Mouse (Mus musculus): ENCODE data around the gene Ell.
"Not testable (repeated sequence)": the region's sequence is repeated elsewhere in the genome, so short reads cannot be mapped to it uniquely, and the experiment has no call there.

Ell gene

GRCm38 (mm10) chr8:70584606-70585257, 45.5 kb downstream of the Ell start:
- in situ Hi-C loops (cut with MboI; ENCODE audit: low pct_unique_long_range_greater_than_20kb in 1 of 2, low sequenced_read_pairs in 2 of 2, unreplicated experiment in 1 of 2), result no loop called here

GRCm38 (mm10) chr8:70585258-70585652, 46.0 kb downstream of the Ell start:
- in situ Hi-C loops (cut with MboI; ENCODE audit: low pct_unique_long_range_greater_than_20kb in 1 of 2, low sequenced_read_pairs in 2 of 2, unreplicated experiment in 1 of 2), result no loop called here

DNA sequence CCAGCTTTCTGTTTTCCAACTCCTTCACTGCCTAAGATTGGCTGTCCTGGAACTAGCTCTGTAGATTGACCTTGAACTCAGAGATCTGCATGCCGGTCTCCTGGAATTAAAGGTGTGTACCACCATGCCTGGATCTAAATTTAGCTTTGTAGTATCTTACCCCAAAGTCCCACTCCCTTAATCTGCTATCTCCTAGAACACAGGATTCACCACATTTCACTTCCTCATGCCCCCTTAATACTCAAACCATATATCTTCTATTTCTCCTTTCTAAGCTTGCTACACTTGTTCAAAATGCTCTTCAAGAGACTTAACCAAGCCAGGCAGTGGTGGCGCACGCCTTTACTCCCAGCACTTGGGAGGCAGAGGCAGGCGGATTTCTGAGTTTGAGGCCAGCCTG, 48.7 kb downstream of the Ell start:
- in situ Hi-C loops (cut with MboI; ENCODE audit: low pct_unique_long_range_greater_than_20kb in 1 of 2, low sequenced_read_pairs in 2 of 2, unreplicated experiment in 1 of 2), result not testable (repeated sequence)

- in situ Hi-C loops (cut with MboI; ENCODE audit: low pct_unique_long_range_greater_than_20kb in 1 of 2, low sequenced_read_pairs in 2 of 2, unreplicated experiment in 1 of 2), result no loop called here
These were observed 52.3 kb downstream of the Ell start for GRCm38 (mm10) chr8:70591569-70591968.

DNA sequence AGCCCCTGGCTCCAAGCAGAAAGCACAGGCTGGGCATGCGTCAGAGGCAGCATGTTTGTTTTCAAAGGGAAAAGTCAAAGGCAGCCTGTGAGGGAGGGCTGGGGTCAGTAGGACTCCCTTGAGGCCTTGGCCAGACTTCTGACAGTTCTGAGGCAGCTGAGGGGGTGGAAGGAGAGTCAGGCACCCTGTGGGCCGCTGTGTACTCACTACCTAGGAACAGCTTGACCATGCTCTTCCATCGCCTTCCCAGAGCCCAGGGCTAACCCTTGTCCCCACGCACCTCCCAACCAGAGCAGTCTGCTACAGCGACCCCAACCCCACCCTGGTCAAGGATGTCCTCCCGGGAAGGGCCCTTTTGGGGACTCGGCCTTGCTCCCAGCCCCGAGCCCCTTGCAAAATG, 53.9 kb downstream of the Ell start:
- in situ Hi-C loops (cut with MboI; ENCODE audit: low pct_unique_long_range_greater_than_20kb in 1 of 2, low sequenced_read_pairs in 2 of 2, unreplicated experiment in 1 of 2), result no loop called here

DNA sequence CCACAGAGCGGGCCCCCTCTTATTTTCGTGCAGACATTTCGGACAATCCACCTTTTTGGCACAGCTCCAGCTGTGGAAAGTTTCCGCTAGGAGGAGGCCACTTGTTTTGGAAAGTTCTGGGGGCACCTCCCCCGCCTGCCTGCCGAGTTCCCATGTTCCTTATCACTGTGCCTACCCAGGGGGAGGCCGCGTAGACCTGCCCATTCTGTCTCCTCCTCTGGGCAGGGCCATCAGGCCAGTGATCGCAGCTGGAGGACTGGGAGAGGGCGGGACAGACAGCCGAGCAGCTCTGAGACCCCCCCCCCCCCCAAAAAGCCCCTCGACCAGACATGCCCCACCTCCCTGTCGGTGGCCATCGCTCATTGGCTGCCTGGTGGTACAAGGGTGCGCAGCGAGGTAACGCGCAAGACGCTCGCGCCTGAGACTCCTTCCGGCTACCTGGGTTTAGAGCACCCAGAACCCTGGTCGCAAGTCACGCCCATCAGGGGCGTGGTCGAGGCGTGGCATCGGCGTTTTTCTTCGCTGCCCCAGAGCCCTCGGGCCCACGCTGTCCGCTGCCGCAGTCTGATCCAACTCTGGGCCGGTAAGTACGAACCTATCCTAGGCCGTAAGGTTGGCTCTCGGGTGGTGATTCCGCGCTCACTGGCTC, 54.8 kb downstream of the Ell start, which contains the start of gene Isyna1:
Gene Isyna1 (plus strand): TSS at position 413 of the 649 bp plus-strand sequence.
- in situ Hi-C loops (cut with MboI; ENCODE audit: low pct_unique_long_range_greater_than_20kb in 1 of 2, low sequenced_read_pairs in 2 of 2, unreplicated experiment in 1 of 2), result no loop called here

DNA sequence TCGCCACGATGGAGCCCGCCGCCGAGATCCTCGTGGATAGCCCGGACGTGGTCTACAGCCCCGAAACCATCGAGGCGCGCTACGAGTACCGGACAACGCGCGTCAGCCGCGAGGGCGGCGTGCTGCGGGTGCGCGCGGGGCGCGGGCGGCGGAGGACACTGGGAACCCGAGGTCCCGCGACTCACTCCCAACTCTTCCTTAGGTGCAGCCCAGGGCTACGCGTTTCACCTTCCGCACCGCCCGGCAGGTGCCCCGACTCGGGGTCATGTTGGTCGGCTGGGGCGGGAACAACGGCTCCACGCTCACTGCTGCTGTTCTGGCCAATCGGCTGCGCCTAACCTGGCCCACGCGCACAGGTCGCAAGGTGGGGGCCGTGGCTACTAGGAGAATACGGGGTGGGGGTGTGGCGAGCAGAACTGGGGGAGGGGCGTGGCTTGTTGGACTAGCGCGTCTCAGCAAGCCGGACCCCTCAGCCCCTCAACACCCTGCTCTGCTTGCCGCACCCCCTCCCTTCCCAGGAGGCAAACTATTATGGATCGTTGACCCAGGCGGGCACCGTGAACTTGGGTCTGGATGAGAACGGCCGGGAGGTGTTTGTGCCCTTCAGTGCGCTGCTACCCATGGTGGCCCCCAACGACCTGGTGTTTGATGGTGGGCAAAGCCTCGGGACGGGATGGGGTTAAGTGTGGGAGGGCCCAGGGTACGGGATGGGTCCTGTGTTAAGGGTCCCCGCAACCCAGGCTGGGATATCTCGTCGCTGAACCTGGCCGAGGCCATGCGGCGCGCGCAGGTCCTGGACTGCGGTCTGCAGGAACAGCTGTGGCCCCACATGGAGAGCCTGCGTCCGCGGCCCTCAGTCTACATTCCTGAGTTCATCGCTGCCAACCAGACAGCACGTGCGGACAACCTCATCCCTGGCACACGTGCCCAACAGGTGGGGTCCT, 55.6 kb downstream of the Ell start:
- in situ Hi-C loops (cut with MboI; ENCODE audit: low pct_unique_long_range_greater_than_20kb in 1 of 2, low sequenced_read_pairs in 2 of 2, unreplicated experiment in 1 of 2), result loop anchor here in 1 of 2 experiments (5.0 kb wide), 1 partner anchor 33 kb away; no protein-coding TSS in a partner anchor

- in situ Hi-C loops (cut with MboI; ENCODE audit: low pct_unique_long_range_greater_than_20kb in 1 of 2, low sequenced_read_pairs in 2 of 2, unreplicated experiment in 1 of 2), result loop anchor here in 1 of 2 experiments (5.0 kb wide), 1 partner anchor 34 kb away; no protein-coding TSS in a partner anchor
These were observed 56.6 kb downstream of the Ell start for GRCm38 (mm10) chr8:70595811-70596210.

DNA sequence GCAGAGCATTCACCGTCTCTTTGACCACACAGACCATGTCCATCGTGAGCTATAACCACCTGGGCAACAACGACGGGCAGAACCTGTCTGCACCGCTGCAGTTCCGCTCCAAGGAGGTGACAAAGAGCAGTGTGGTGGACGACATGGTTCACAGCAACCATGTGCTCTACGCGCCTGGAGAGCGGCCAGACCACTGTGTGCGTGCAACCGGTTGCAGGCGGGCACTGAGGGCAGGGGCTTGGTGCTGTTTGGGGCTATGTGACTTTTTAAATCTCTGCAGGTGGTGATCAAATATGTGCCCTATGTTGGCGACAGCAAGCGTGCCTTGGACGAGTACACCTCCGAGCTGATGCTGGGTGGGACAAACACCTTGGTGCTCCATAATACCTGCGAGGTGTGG, 57.0 kb downstream of the Ell start:
- in situ Hi-C loops (cut with MboI; ENCODE audit: low pct_unique_long_range_greater_than_20kb in 1 of 2, low sequenced_read_pairs in 2 of 2, unreplicated experiment in 1 of 2), result loop anchor here in 1 of 2 experiments (5.0 kb wide), 1 partner anchor 34 kb away; no protein-coding TSS in a partner anchor

- in situ Hi-C loops (cut with MboI; ENCODE audit: low pct_unique_long_range_greater_than_20kb in 1 of 2, low sequenced_read_pairs in 2 of 2, unreplicated experiment in 1 of 2), result loop anchor here in 1 of 2 experiments (5.0 kb wide), 1 partner anchor 35 kb away; no protein-coding TSS in a partner anchor
These were observed 57.6 kb downstream of the Ell start for GRCm38 (mm10) chr8:70596775-70597416.

- in situ Hi-C loops (cut with MboI; ENCODE audit: low pct_unique_long_range_greater_than_20kb in 1 of 2, low sequenced_read_pairs in 2 of 2, unreplicated experiment in 1 of 2), result loop anchor here in 1 of 2 experiments (5.0 kb wide), 1 partner anchor 35 kb away; no protein-coding TSS in a partner anchor
These were observed 58.4 kb downstream of the Ell start for GRCm38 (mm10) chr8:70597417-70598272.

DNA sequence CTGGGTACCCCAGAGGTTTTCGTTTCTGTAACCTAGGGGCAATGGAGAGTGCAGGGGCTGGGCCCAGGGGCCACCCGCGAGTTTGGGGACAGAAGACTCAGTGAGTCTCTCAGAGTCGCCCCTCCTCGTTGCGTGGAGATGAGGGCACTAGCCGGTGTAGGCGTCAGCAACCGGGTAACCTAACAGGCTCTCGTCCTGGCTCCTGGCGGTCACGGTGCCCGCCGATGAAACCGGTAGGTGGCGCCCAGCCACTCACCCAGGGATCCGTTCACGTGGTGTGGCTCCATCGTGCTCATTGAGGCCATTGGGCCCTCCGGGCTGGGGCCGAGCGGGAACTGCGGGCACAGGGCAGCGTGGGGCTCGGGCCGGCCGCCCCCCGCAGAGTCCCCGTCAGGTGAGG, 59.0 kb downstream of the Ell start:
- in situ Hi-C loops (cut with MboI; ENCODE audit: low pct_unique_long_range_greater_than_20kb in 1 of 2, low sequenced_read_pairs in 2 of 2, unreplicated experiment in 1 of 2), result loop anchor here in 1 of 2 experiments (5.0 kb wide), 1 partner anchor 36 kb away; no protein-coding TSS in a partner anchor

GRCm38 (mm10) chr8:70598722-70599121, 59.5 kb downstream of the Ell start:
- in situ Hi-C loops (cut with MboI; ENCODE audit: low pct_unique_long_range_greater_than_20kb in 1 of 2, low sequenced_read_pairs in 2 of 2, unreplicated experiment in 1 of 2), result loop anchor here in 1 of 2 experiments (5.0 kb wide), 1 partner anchor 36 kb away; no protein-coding TSS in a partner anchor

- in situ Hi-C loops (cut with MboI; ENCODE audit: low pct_unique_long_range_greater_than_20kb in 1 of 2, low sequenced_read_pairs in 2 of 2, unreplicated experiment in 1 of 2), result loop anchor here in 1 of 2 experiments (5.0 kb wide), 1 partner anchor 37 kb away; no protein-coding TSS in a partner anchor
These were observed 60.4 kb downstream of the Ell start for GRCm38 (mm10) chr8:70599507-70600290.

DNA sequence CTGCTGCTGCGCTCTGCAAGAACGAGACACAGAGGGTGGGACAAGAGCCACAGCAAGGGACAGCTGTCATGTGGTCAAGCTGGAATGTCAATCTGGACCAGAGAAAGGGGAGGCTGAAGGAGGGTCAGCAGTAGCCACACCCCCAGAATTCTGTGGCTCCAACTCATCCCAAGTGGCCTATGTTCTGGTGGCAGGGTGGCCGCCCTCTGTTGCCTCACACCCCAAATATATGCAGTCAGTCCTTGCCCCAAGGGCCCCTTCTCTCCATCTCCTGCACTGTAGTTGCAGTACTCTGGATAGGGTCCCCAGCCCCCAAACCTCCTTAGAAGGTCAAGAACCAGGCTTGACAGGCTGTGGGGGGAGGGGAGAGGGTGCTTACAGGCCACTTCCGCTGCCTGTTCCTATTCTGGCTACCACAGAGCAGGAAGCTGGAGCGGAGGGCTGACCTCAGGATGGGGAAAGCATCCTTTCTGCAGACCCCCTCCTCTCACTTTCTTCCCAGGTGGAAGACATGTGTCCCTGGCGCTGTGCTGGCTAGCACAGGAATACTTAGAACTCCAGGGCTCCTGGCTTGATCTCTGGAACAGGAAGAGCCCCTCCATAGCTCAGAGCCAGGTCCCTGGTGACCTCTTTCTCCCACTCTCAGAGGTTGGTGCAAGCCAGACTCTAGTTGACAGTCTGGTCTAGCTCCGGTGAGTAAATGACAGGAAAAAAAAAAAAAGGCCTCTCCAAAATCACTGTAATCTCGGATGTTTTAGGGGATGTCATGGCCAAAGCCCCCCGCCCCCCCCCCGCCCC, 61.4 kb downstream of the Ell start:
- in situ Hi-C loops (cut with MboI; ENCODE audit: low pct_unique_long_range_greater_than_20kb in 1 of 2, low sequenced_read_pairs in 2 of 2, unreplicated experiment in 1 of 2), result no loop called here

DNA sequence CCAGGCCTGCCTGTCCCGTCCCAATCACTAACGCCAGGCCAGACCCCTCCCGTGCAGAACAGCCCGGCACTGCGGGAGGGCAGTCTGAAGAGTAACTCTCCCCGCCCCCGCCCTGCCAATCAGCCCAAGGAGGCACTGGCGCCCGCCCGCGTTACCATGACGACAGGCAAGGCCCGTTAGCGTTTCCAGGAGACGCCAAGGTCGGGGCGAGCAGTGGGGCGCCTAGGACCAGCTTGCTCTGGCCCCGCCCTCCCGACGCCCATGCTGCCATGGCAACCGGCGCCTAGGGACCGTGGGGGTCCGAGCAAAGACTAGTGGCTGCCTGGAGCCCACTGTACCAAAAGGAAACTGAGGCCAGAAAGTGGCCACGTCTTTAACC, 62.0 kb downstream of the Ell start:
- in situ Hi-C loops (cut with MboI; ENCODE audit: low pct_unique_long_range_greater_than_20kb in 1 of 2, low sequenced_read_pairs in 2 of 2, unreplicated experiment in 1 of 2), result no loop called here

Data from mouse embryonic stem cell (cell line).